Mouse (Mus musculus) 3T3-L1 (cell line): ENCODE measurements at regions not wholly inside any gene's neighbourhood (a gene's known extent, or its start where the extent isn't known, plus 50 kb on each side); places are given as distances from the start of the nearest gene placed in this dataset.

Source experiments
- DNase-seq: peaks from one replicate; pipeline ENCODE4 v3.0.0-alpha.2; 2015; ENCODE audit warnings: low read depth, low spot score

- no peak for DNase-seq
Observed at GRCm38 (mm10) chr2:64706646-64707177, 318.1 kb downstream of the Grb14 start.

GRCm38 (mm10) chr2:64695974-64696373 lies 328.8 kb downstream of the Grb14 start:
- DNase-seq, result no peak

- no peak for DNase-seq
Observed at GRCm38 (mm10) chr2:64691444-64691843, 333.3 kb downstream of the Grb14 start.

- no peak for DNase-seq
Observed at GRCm38 (mm10) chr2:64690996-64691395, 333.8 kb downstream of the Grb14 start.

- DNase-seq, result no peak
Observed at GRCm38 (mm10) chr2:64686781-64687180, 338.0 kb downstream of the Grb14 start.

GRCm38 (mm10) chr2:64649614-64650013 lies 375.2 kb downstream of the Grb14 start:
- no peak for DNase-seq

GRCm38 (mm10) chr2:64616931-64617330 lies 407.9 kb downstream of the Grb14 start:
- no peak for DNase-seq

- DNase-seq, result no peak
Observed at GRCm38 (mm10) chr2:64606864-64607263, 417.9 kb downstream of the Grb14 start.

- DNase-seq, result no peak
Observed at GRCm38 (mm10) chr2:64582258-64582657, 442.5 kb downstream of the Grb14 start.

- DNase-seq, result no peak
Observed at GRCm38 (mm10) chr2:64536032-64536431, 438.2 kb upstream of the Fign start.

- no peak for DNase-seq
Observed at GRCm38 (mm10) chr2:64535351-64535851, 437.6 kb upstream of the Fign start.

GRCm38 (mm10) chr2:64534869-64535268 lies 437.0 kb upstream of the Fign start:
- no peak for DNase-seq

- no peak for DNase-seq
Observed at GRCm38 (mm10) chr2:64534344-64534743, 436.5 kb upstream of the Fign start.

- DNase-seq, result no peak
Observed at GRCm38 (mm10) chr2:64522722-64523121, 424.9 kb upstream of the Fign start.

- DNase-seq, result no peak
Observed at GRCm38 (mm10) chr2:64522233-64522632, 424.4 kb upstream of the Fign start.

GRCm38 (mm10) chr2:64495725-64496124 lies 397.9 kb upstream of the Fign start:
- no peak for DNase-seq

GRCm38 (mm10) chr2:64466412-64466970 lies 368.7 kb upstream of the Fign start:
- no peak for DNase-seq

GRCm38 (mm10) chr2:64462466-64463114 lies 364.8 kb upstream of the Fign start:
- DNase-seq, result no peak

- no peak for DNase-seq
Observed at GRCm38 (mm10) chr2:64462041-64462440, 364.2 kb upstream of the Fign start.

GRCm38 (mm10) chr2:64461636-64462035 lies 363.8 kb upstream of the Fign start:
- no peak for DNase-seq

- DNase-seq, result peak; percentile 38
Observed at GRCm38 (mm10) chr2:64458171-64458570, 360.3 kb upstream of the Fign start.

GRCm38 (mm10) chr2:64452690-64453089 lies 354.9 kb upstream of the Fign start:
- no peak for DNase-seq
